Comparison of ENCODE assay signal across 12 mouse cellular contexts in genomic region chr3:79360317-79361101, GRCm38 (mm10). TPM values are rescaled to one million over a fixed set of nuclear protein-coding genes. Genes with fewer than 3 reads are reported as not detected.
DNase-seq lines count a peak whose midpoint lies in the region; ATAC-seq lines count a peak whose summit lies in the region.
"Had no signal": no experiment of that assay in that cellular context is flagged by ENCODE, and none has a peak within 500 bp of the region (broad histone marks: within the 10 kb centered on the region; RNA-seq: fewer than 3 reads in every experiment).

No protein-coding gene starts in this region.

- peak overlapping the region; percentile 36; the same call in 1 of the 2 replicates for H3K9ac ChIP-seq in heart, embryonic 14.5 days (ENCODE audit: low read length)
- H3K9ac ChIP-seq in liver, embryonic 11.5 days (ENCODE audit: low read depth, low read length): no peak overlapping the region

- no peaks in the 10 kb centered on the region for H3K36me3 ChIP-seq in heart, embryonic 14.5 days (ENCODE audit: control insufficient read depth, insufficient read depth, low read length)
- H3K36me3 ChIP-seq in liver, embryonic 11.5 days (ENCODE audit: control insufficient read depth, insufficient read depth, low read length): no peaks in the 10 kb centered on the region
- H3K36me3 ChIP-seq: forebrain, embryonic 10.5 days had no signal

- no peaks in the 10 kb centered on the region for H3K9me3 ChIP-seq in heart, embryonic 14.5 days (ENCODE audit: control insufficient read depth, low read length)
- H3K9me3 ChIP-seq in liver, embryonic 11.5 days (ENCODE audit: control insufficient read depth, low read length): no peaks in the 10 kb centered on the region
- H3K9me3 ChIP-seq: forebrain, embryonic 10.5 days had no signal

- 0 out of 2 replicates have a peak overlapping the region, but pooled peaks have one; percentile 17 for H3K4me2 ChIP-seq in heart, embryonic 14.5 days (ENCODE audit: low read length)
- no peak overlapping the region for H3K4me2 ChIP-seq in liver, embryonic 11.5 days

- peaks cover 0 to 5% of the 10 kb centered on the region in 2 experiments; a peak in 2 of 4 replicates for H3K4me1 ChIP-seq in heart, embryonic 14.5 days (ENCODE audit: control insufficient read depth in 2 of 2, insufficient read depth in 2 of 2, low read length in 2 of 2)
- no peaks in the 10 kb centered on the region for H3K4me1 ChIP-seq in liver, embryonic 11.5 days (replicated peaks; ENCODE audit: control insufficient read depth, insufficient read depth, low read length)

- peak overlapping the region; percentile 32 to 56; a peak in 2 of 4 replicates for H3K27ac ChIP-seq in heart, embryonic 14.5 days (replicated peaks in 1 of 2; ENCODE audit: control insufficient read depth in 1 of 2, insufficient read depth in 1 of 2, low read depth in 2 of 2, low read length in 2 of 2)
- H3K27ac ChIP-seq in liver, embryonic 11.5 days (ENCODE audit: low read depth, low read length): no peak overlapping the region
- H3K27ac ChIP-seq: forebrain, embryonic 10.5 days had no signal

- WGBS in heart, embryonic 14.5 days: 51% methylated on average over 15 of the region's 15 CpGs
- 62% methylated on average over 15 of the region's 15 CpGs for WGBS in liver, embryonic 11.5 days

- H3K27me3 ChIP-seq in heart, embryonic 14.5 days (ENCODE audit: control insufficient read depth, insufficient read depth, low read length): no peaks in the 10 kb centered on the region
- no peaks in the 10 kb centered on the region for H3K27me3 ChIP-seq in liver, embryonic 11.5 days (replicated peaks; ENCODE audit: control insufficient read depth, insufficient read depth, low read length)

- peak; percentile 33 for DNase-seq in kidney, adult 9 months
- DNase-seq in kidney, postnatal 4 days: no peak
- DNase-seq in retina, embryonic 14.5 days (ENCODE audit: low spot score): peak; percentile 44
- DNase-seq in retina, postnatal 1 day: no peak
- no peak for DNase-seq in liver, embryonic 11.5 days (ENCODE audit: low spot score)
- no peak for DNase-seq in adrenal gland, postnatal 36 days
- DNase-seq: cerebellum, adult 11-12 months; thymus, postnatal 36 days had no signal

- H3K4me3 ChIP-seq in heart, embryonic 14.5 days (ENCODE audit: control insufficient read depth in 1 of 2, insufficient read depth in 1 of 2, low read depth in 1 of 2, low read length in 2 of 2): no peak overlapping the region
- H3K4me3 ChIP-seq in liver, embryonic 11.5 days (ENCODE audit: low read depth, low read length): no peak overlapping the region
- H3K4me3 ChIP-seq: forebrain, embryonic 10.5 days had no signal

- ATAC-seq in heart, embryonic 14.5 days (ENCODE audit: insufficient number of reproducible peaks, insufficient read depth, low FRiP score, low read depth): no peak
- ATAC-seq in liver, embryonic 11.5 days (replicated peaks; ENCODE audit: low FRiP score): no peak

RNA-seq across cellular contexts. Expression of gene Gm17359, which starts 24.0 kb away (rescaled TPM):
- polyA plus RNA-seq in heart, embryonic 14.5 days (2014; fragmentation: Nextera tagmentation; extraction: Ambion mirVana): not detected in 2 replicates
- polyA plus RNA-seq in liver, embryonic 11.5 days (2014; fragmentation: Nextera tagmentation; extraction: Ambion mirVana): not detected in 2 replicates
- total RNA-seq in adrenal gland, postnatal 36 days (2021): not detected
- total RNA-seq: adrenal gland, adult 18-20 months; hematopoietic stem cell, adult 5-6 weeks had no signal
- polyA plus RNA-seq: forebrain, embryonic 10.5 days had no signal

Comparison
In these comparisons a context has a peak if more than half of its experiments do, and no peak if none do; other contexts are left out.
1. DNase-seq: peak in kidney, adult 9 months (single experiment) and retina, embryonic 14.5 days (single experiment); none in kidney, postnatal 4 days (0 of 2), retina, postnatal 1 day (single experiment), liver, embryonic 11.5 days (single experiment) and adrenal gland, postnatal 36 days (0 of 2).